Mouse (Mus musculus): ENCODE data around the gene 6030452D12Rik.

Gene 6030452D12Rik

DNA sequence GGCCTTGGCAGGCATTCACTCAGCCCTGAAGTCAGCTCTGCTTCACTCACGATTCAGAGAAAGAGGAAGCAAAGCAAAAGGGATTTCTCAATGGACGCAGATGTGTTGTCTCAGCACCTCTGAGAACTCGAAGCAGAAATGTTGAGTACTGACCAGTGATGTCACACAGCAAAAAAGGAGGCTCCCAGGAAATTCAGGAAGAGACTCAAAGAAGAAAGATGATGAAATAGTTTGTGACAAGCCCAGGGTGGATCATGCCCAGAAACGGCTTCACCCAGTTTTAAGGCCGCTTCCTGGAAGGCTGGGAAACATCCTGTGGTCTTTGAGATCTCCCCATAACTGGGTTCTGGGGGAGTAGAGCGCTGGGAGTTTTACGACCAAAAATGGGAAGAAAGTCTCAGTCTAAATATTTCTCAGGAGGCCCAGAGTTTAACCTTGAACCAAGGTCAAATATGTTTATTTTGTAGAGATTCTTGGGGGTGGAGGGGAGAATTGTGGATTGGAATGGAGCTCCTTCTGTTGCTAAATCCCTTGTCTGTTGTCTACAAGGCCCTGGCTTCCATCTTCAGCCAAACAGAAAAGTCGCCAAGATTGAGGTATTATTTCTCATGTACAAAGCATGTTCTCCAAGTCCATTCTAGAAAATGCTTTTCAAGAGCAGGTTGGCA is at the start of gene 6030452D12Rik:
6030452D12Rik (plus strand) TSS at position 505 of the 668 bp plus-strand sequence.
- DNase-seq (ENCODE audit: low read depth, low spot score): peak; percentile 40

DNA sequence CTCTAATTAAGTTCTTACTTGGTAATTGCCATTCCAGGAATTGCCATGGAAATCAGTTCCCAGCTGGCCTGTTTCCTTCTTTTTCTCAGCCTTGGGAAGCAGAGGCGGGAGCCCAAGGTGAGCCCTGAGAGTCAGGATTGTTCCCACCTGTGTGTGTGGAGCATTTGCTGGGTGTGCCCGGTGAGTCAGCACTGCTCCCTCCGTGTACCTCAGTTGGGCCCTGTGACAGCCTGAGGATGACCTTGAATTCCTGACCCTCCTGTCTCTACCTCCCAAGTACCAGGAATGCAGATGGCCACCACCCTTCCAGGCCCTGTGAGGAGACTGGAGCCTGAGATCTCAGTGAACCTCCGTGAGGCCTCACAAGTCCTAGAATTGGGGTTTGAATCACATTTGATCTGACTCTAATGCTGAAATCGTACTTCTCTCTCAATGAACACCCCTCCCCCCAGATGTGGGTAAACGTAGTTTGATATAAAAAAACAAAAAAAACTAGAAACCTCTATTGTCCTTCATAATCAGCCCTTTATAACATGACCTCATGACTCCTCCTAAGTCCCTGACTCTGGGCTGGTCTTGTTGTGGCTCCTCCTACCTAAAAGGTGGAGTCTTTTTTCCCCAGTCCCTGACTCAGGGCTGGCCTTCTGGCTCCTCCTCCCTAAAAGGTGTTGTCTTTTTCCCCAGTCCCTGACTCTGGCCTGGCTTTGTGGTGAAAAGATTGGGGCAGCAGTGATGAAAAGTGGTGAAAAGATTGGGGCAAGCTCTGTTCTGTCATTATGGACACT is 48.8 kb upstream of the 6030452D12Rik start:
- no peak for DNase-seq (ENCODE audit: low read depth, low spot score)

DNA sequence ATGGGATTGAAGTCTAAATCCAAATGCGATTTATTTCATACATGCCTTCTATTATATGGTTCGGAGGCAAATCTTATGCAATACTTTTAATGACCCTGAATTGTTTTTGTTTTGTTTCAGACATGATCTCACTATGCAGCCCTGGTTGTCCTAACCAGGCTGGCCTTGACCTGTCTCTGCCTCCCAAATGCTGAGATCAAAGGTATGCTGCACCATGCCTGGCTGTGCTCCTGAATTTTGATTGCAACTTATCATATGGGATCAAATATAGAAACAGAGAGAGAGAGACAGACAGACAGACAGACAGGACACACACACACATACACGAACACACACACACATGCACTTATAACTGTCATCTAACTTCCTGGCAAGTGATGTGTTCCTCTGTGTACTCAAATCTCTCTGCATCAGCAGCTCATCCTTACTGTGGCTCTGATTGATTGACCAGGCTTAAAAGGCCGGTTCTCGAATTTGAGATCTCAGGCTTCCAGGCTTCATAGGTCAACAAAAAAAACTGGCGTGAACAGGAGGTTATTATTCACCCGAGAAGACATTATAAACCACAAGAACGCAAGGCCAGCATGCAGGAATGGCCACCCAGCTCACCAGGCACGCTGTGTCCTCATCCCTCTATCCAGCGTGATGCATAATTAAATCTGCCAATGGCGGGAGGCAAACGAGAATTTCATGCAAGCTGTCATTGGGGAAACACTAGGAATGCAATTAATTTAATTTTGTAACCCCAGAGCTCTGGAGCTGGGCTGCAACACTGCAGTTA is 47.4 kb upstream of the 6030452D12Rik start:
- DNase-seq (ENCODE audit: low read depth, low spot score): no peak

DNA sequence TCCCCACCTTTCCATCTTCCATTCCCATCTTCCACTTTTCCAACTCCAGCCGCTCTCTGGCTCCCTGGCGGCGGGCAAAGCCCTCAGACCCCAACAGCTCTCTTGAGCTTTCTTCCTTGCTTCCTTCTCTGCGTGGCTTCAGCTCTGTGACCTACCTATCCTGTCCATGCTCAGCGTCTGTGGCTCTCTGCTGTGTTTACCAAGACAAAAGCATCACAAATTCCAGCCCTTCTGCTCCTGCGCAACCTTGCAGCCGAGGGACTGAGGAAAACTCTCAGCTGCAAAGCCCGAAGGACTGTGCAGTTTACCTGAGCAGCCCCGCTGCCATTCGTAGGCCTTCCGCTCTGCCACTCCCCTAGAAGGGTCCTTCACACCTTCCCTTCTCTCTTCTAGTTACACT is 46.3 kb upstream of the 6030452D12Rik start:
- no peak for DNase-seq (ENCODE audit: low read depth, low spot score)

DNA sequence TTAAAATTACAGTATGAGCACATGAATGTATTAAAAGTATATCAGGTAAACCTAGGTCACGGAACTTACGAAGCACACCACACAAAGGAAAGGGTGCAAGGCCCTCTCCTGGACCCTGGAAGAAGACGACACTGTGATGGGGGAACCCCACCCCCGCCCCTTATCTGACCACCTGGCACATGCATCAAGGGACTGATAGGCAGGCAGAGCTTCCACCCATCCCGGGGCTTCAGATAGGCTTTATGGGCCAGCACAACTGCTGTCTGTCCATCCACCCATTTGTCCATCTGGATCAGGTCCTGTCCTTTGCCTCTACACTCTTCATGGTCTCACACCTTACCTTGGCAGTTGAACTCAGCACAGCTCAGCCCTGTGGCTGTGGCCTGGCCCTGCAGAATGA is 38.2 kb upstream of the 6030452D12Rik start:
- no peak for DNase-seq (ENCODE audit: low read depth, low spot score)

GRCm38 (mm10) chr8:106463795-106464194 is 36.5 kb upstream of the 6030452D12Rik start:
- DNase-seq (ENCODE audit: low read depth, low spot score): no peak

GRCm38 (mm10) chr8:106469485-106469884 is 30.8 kb upstream of the 6030452D12Rik start:
- no peak for DNase-seq (ENCODE audit: low read depth, low spot score)

DNA sequence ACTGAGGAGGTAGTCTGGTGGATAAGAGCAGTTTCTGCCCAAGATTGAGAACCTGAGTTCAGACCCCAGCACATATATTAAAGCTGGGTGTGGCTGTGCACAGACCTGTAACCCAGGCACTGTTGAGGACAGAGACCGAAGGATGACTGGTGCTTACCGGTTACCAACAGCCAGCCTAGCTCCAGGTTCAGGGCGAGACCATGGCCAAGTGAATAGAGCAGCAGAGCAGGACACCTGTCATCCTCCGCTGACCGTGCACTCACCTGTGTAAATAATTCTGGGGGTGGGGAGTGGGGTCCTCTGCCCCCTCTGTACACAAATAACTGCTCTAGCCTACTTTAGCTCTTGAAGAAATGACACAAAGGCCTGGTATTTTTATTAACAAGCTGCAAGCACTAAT is 26.3 kb upstream of the 6030452D12Rik start:
- no peak for DNase-seq (ENCODE audit: low read depth, low spot score)

DNA sequence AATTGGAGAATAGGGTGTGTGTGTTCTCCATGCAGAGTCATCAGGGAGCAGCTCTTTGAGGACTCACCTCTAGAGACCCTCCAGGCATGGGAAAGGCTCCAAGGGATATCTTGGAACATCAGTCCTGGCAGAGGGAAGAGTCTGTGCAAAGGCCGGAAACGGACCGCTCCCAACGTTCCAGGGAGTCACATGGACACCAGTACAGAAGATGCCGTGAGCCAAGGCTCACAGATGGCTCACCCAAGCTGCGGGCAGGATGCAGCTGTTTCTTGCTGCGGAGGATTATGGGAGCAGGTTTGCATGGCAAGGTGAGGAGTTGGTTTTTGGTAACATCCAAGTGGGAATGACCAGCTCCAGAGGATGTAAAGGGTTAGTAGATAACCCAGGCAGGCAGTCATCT is 3.9 kb downstream of the 6030452D12Rik start:
- DNase-seq (ENCODE audit: low read depth, low spot score): no peak

DNA sequence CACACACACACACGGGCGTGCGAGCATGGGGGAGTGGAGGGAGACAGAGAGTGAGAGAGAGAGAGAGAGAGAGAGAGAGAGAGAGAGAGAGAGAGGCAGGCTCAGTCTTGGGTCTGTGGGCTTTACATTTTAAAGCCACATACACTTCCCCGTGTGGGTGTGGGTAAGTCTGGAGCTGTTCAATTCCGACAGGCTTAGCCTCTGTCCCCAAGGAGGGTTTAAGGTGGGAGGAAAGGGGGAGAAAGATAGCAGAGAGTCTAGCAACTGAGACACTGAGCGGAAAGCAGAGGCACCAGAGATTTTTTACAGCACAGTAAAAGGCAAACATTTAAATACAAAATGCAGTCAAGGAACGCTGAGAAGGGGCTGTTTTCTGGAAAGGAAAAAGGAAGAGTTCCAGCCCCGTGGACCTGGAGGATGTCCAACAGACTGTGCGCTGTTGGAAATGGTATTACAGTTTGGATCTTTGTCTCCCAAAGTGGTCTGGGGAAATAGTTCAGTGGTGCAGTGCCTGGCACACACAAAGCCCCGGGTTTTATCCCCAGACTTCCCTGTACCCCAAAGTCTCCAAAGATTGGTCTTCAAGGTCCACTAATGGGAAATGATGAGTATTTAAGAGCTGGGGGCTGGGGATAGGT is 5.1 kb downstream of the 6030452D12Rik start:
- DNase-seq (ENCODE audit: low read depth, low spot score): no peak

DNA sequence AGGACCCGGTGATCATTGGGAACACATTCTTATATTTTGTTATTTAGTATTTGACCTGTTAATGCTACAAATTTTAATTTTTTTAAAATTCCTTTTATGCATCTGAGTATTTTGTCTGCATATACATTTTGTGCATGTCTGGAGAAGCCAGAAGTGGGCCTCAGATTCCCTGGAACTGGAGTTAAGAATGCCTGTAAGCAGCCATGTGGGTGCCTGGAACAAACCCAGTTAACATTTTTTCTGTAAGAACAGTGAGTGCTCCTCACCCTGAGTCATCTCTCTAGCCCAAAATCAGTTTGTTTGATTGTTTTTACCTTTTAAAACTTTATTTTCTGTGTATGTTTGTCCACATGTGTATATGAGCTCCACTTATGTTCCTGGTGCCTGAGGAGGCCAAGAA is 5.8 kb downstream of the 6030452D12Rik start:
- no peak for DNase-seq (ENCODE audit: low read depth, low spot score)

DNA sequence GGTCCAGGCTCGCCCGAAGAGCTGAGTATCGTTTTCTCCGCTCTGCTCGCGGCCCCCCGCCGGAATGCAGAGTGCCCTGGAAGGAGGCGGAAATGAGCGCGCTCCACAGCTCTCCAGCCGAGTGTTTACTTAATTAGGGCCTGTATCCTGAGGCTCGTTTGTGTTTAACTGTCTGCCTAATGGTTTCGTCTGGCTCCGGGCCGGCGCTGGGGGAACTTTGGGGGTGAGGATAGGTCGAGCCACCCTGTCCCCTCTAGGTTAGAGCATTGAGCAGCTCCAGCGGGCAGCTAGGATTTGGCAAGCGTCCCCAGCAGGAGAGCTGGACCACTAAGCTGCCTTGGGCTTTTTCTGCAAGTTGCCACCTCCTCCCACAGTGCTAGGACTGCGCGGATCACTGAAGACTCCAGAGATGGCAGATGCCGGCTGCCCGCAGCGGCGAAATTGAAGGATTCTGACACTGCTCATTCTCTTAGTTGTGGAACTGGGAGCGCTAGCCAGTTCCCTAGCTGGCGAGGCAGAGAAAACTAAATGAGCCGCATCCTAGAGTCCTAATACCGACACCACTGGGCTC is 7.5 kb downstream of the 6030452D12Rik start:
- DNase-seq (ENCODE audit: low read depth, low spot score): no peak

GRCm38 (mm10) chr8:106508456-106508855 is 8.1 kb downstream of the 6030452D12Rik start:
- DNase-seq (ENCODE audit: low read depth, low spot score): no peak

DNA sequence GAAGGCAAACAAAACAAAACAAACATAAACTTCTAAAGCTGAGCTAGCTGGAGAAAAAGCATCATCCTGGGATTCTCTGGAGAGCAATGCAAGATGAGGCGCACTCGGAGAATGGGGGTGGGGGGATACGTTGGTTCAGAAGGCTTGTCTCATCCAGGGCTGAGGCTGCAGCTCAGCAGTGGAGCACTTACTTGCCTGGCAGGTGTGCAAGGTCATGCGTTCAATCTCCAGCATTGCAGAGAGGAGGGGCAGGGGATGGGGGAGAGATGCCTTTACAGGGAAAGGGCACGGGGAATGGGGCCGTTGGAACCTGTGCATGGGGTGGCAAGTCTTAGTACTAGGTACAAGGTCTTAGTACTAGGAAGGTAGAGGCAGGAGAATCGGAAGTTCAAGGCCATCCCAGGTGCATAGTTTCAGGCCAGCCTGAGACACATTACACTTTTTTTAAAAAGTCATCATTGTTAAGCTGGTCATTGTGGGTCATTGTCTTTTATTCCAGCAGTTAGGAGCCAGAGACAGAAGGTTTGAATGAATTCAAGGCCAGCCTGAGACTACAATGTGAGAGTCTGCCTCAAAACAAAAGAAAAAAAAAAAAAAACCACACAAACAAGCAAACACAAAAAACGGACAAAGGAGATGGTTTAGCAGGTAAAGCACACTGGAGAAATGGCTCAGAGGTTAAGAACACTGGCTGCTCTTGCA is 8.9 kb downstream of the 6030452D12Rik start:
- no peak for DNase-seq (ENCODE audit: low read depth, low spot score)

DNA sequence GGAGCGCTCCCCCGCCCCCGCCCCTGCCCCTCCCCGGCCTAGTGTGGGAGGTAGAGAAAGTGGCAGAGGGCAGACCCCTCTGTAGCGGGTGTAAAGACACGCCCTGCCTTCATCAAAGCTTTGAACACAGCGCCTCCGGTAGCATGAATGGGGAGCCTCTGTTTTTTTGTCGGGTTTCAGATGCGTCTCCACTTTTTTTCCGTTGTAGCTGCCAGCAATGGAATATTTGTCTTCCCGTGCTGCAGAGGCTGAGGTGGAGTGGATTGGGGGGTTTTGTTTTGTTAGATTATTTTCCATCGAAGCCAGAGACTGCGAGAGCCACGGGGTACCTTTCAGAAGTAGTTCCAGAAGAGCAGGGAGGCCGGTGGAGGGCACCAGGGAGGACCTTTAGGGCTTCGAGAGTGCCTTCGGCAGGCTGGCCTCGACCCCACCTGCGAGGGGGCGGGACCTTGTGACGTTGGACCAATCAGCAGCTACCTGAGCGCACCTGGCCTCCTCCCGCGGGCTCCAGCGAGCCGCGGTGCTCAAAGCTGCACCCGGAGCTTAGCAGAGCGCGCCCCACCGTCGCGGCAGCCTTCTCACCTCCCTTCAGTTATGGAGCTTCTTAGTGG is 10.1 kb downstream of the 6030452D12Rik start, which contains the start of gene Cdh3:
Cdh3 (plus strand) TSS at position 527 of the 611 bp plus-strand sequence.
- DNase-seq (ENCODE audit: low read depth, low spot score): no peak

DNA sequence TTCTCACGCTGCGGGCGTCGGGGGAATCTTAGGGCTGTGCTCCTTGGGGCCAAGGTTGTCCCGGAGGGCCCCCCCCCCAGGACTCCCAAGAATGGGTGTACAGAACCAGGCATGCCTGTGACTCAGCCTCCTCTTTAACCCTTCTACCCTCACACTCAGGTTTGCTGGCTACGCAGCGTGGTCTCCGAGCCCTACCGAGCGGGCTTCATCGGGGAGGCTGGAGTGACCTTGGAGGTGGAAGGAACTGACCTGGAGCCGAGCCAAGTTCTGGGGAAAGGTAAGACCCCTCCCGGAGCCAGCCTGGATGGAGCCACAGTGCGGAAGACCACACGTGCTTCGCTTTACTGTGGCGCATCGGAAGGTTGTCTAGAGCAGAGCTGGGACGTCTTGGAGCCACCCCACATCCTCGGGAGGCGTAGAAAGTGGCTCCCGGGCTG is 10.8 kb downstream of the 6030452D12Rik start:
- DNase-seq (ENCODE audit: low read depth, low spot score): no peak

GRCm38 (mm10) chr8:106511531-106512041 is 11.3 kb downstream of the 6030452D12Rik start:
- no peak for DNase-seq (ENCODE audit: low read depth, low spot score)

- DNase-seq (ENCODE audit: low read depth, low spot score): no peak
Measured at GRCm38 (mm10) chr8:106512475-106513150, 12.3 kb downstream of the 6030452D12Rik start.

GRCm38 (mm10) chr8:106515946-106516479 is 15.7 kb downstream of the 6030452D12Rik start:
- no peak for DNase-seq (ENCODE audit: low read depth, low spot score)
